Mouse (Mus musculus) heart, postnatal 0 days (tissue): ENCODE results near the gene Mtrf1l.

Source experiments
- CTCF ChIP-seq: IDR thresholded peaks from 2 replicates; pipeline ENCODE4 v1.5.1; 2016; ENCODE audit warnings: antibody characterized with exemption, control low read depth, low read depth
- EP300 ChIP-seq: IDR thresholded peaks from 2 replicates; pipeline ENCODE4 v1.6.1; 2016; ENCODE audit warnings: antibody characterized with exemption, low read depth

DNA sequence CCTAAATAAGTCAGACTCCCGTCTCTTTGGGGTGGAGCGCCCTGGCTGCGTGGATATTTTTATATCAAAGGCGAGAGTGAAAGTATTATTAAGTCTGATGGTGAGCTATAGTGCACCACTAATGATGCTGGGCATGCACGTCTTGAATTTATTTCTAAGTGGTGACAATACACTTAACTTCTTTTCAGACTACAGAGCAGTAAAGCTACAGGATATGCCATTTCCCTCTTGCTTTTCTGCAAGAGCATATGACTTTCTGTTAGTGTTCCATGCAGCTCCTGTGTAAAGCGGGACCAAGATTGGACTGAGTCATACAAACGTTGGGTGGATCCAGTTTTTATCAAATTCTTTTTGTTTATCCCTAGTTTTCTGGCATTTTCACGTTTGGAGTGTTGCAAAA, 17.3 kb downstream of the Mtrf1l start:
- TF ChIP-seq EP300 (no peak), CTCF (no peak)
